Mouse (Mus musculus): Measurements from ENCODE around the gene Celf3. TPM values are rescaled to one million over a fixed set of nuclear protein-coding genes. Genes with fewer than 3 reads are reported as not detected.

Celf3 gene
- total RNA-seq (2021) = under 1 TPM in 1 of 2 experiments, not detected in 1; 0.19 TPM

DNA sequence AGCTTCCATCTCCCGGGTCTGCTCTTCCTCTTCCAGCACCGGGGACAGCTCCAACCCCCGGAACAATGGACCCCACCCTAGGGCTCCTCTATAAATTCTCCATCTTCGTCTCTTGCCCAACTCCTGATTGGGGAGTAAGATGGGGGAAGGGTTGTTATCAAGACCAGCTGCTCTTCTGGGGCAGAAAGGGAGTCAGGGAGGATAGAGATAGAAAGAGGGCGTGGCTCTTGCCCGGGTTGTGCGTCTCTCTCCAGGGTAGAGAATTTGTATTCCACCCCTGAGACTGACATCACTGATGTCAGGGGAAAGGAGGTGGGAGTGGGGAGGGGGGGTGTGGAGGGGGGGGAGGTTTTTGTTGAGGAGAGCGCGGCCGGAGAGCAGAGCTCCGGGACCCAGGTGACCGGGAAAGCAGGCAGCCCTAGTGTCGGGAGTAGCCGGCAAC, at the start of gene Celf3:
Gene Celf3 (plus strand): TSS at position 315 of the 442 bp plus-strand sequence.
- no peak for DNase-seq
- intact Hi-C loops (cut with DNase I) = no loop called here

DNA sequence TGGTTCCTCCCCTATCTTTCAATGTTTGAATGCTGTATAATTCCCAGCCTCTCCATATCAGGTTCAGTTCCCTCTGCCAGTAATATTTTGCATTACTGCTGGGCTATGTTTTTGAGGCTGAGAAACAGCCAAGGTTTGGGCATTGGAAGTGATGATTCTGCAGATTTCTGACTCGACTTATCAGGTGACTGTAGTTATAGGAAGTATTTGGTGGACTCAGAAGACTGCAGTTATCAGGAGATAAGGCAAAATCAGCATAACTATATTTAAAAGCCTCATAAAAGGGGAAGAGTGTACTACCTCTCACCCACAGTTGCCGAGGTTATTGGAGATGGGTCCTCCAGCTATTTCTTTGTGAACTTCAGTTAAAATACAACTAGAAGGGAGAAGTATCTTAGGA, 47.1 kb upstream of the Celf3 start:
- intact Hi-C loops (cut with DNase I) = no loop called here
- no peak for DNase-seq

DNA sequence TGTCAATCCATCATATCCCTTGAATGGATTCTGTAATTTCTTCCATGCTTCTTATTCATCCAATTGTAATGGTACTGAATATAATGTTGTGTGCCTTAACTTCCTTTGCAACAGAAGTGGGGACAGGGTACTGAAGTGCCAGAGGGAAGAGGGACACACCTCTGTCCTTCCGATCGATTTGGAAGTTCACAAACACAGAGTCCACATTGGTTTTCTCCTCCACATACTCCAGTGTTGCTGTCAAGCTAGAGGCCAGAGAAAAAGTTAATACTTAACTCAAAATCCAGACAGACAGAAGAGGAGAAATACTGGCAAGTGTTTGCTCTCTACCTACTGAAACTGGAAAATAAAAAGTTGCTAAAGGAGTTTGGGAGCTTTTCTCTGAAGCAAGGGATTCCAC, 43.8 kb upstream of the Celf3 start:
- no peak for DNase-seq
- intact Hi-C loops (cut with DNase I) = no loop called here

DNA sequence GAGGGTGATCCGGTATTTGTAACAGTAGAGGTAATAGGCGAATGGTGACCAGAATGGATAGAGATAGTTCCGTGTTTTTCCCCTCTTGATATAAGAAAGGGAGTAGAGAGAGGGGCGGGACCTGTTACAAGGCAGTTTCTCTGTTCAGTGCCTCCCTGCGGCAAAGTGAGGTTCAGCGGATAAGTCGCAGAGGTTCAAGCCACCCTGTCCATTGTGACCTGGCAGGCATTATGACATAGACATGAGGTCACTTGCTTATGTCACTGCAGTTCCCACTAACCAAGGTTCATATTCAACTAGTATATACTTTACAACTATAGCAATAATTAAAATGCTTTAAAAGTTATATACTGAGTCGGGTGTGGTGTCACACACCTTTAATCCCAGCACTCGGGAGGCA, 41.7 kb upstream of the Celf3 start:
- intact Hi-C loops (cut with DNase I) = no loop called here
- DNase-seq = no peak

DNA sequence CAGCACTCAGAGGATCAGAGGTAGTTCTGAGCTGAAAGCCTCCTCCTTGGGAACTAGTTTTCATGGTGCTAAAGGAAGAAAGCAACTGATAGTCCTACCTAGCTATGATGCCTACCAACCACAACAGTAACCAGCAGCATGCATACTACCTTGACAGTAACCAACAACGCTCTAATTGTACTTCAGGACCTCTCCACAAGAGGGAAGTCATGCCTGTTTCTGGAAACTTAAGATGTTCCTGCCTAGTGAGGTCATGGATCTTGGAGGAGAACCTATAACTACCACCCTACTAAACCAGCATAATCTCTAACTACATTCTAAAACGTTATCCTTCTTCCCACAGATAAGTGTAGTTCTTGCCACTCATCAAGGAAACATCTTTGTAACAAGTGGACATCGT, 36.9 kb upstream of the Celf3 start:
- intact Hi-C loops (cut with DNase I) = loop anchor here (5.0 kb wide), 1 partner anchor 74 kb away; no protein-coding TSS in a partner anchor
- no peak for DNase-seq

DNA sequence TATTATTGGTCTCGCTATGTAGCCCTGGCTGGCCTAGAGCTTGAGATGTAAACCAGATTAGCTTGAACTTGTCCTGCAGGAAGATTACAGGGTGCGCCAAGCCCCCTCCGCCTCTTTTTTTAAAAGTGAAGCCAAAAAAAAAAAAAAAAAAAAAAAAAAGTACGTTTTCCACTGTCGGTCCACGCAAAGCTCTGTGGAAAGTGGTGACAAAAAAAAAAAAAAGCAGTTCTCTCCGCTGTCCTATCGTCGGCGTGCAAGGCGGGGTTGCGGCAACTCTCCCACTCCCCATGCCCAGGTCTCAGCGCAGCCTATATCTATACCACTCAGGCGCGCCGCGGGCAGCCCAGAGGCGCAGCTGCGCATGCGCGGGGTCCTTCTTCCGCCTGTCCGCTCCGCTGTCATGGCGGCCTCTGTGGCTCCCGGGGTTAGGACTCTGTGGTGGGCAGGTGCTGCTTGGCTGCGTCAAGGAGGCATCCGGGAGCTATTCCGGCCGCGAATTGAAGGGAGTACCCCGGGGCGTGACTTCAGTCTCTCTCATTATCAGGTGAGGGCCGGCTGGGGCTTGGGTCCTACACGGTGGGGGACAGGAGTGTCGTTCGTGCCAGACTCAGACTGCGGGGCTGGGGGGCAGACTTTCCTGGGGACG, 35.0 kb upstream of the Celf3 start, which contains the start of gene Mrpl9:
Gene Mrpl9 (plus strand): TSS at position 368 of the 646 bp plus-strand sequence.
- DNase-seq = peak; percentile 96 to 97
- intact Hi-C loops (cut with DNase I) = loop anchor here (5.0 kb wide), 1 partner anchor 76 kb away; no protein-coding TSS in a partner anchor

DNA sequence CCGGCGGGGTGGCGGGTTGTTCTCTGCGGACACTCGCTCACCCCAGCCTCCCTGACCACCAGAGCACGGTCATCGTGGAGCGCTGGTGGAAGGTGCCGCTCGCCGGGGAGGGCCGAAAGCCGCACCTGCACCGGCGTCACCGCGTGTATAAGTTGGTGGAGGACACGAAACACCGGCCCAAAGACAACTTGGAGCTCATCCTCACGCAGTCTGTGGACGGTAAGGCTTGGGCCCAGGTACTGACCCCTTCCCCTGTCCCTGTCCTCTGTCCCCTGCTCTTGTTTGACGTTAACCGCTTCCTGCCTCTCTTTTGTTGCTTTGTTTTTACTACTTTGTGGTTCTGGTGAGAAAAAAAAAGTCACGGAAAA, 34.5 kb upstream of the Celf3 start, which contains the start of gene Oaz3:
Gene Oaz3 (minus strand): TSS at position 319 of the 368 bp plus-strand sequence.
- no peak for DNase-seq

DNA sequence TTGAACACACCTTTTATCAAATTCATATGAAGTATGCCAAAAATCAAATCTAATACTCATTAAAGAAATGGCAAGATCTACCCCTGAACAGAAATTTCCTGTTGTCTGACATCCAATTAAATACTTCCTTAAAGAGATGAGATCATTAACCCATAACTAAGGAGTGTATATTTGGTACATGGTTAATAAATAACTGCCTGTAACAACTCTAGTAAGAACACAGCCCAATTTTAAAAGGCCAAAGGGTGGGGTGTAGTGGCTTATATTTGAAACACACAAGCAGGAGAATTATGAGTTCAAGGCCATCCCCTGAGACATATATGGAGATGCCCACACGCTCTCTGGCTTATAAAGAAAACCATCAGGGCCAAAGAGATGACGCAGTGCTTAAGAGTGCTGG, 28.7 kb upstream of the Celf3 start:
- DNase-seq = no peak
- intact Hi-C loops (cut with DNase I) = no loop called here

More for the DNA sequence above, 34.5 kb upstream of the Celf3 start, which contains the start of gene Oaz3:
- intact Hi-C loops (cut with DNase I) = loop anchor here (5.0 kb wide), 1 partner anchor 76 kb away; no protein-coding TSS in a partner anchor

DNA sequence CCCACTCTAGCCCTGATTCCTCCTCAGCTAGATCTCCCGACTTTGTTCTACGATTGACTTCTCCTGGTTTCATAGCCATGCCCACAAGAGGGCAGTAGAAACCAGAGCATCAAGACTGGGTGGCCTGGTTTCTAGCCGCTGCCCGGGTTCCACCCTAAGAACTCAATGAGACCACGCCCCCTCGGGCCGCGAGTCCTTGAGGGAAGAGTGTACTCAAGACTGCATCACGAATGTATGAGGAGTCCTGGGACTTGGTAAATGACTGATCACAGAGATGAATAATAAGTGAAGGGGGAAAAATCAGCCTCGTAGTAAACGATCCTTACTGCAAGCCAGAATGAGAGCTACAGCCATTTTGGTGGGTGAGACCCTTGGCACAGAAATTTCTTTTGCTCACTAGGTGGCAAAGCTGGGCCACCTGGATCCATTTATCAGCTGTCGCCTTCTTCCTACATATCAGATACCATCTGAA, 21.5 kb upstream of the Celf3 start:
- DNase-seq = peak; percentile 70 to 74
- intact Hi-C loops (cut with DNase I) = loop anchor here (1.0 to 10.0 kb wide), 3 partner anchors 46 to 398 kb away; no protein-coding TSS in a partner anchor

DNA sequence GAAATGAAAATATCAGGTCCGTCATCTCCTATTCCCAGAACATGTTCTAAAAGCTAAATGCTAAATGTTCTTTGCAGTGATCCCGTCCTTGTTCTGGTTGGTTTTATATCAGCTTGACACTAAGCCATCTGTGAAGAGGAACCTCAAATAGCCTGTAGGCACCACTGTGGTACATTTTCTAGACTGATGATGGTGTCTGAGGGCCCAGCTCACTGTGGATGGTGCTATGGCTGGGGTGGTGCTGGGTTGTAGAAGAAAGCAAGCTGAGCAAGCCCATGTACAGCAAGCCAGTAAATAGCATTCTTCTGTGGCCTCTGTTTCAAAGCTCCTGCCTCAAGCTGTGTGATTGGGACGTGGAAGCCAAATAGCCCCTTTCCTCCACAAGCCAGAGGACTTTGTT, 21.0 kb upstream of the Celf3 start:
- intact Hi-C loops (cut with DNase I) = loop anchor here (10.0 kb wide), 1 partner anchor 398 kb away; no protein-coding TSS in a partner anchor
- no peak for DNase-seq

DNA sequence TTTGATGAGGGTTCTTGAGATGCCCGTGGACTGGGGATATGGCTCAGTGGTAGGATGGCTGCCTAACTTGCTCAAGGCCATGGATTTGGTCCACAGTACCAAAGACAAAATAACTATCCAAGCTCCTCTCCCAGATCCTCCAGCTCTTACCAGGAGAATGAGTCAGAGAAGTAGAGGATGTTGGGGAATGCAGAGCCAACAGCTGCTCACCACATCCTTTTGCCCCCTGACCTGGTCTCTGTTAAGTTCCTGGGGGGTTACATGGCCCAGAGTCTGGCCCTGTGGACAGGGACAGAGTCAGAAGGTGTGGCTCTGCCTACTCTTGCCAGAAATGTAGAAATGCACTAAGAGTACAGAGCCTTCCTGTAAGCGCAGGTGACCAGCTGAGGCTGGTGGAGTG, 18.3 kb upstream of the Celf3 start:
- no peak for DNase-seq
- intact Hi-C loops (cut with DNase I) = loop anchor here (10.0 kb wide), 1 partner anchor 395 kb away; no protein-coding TSS in a partner anchor

DNA sequence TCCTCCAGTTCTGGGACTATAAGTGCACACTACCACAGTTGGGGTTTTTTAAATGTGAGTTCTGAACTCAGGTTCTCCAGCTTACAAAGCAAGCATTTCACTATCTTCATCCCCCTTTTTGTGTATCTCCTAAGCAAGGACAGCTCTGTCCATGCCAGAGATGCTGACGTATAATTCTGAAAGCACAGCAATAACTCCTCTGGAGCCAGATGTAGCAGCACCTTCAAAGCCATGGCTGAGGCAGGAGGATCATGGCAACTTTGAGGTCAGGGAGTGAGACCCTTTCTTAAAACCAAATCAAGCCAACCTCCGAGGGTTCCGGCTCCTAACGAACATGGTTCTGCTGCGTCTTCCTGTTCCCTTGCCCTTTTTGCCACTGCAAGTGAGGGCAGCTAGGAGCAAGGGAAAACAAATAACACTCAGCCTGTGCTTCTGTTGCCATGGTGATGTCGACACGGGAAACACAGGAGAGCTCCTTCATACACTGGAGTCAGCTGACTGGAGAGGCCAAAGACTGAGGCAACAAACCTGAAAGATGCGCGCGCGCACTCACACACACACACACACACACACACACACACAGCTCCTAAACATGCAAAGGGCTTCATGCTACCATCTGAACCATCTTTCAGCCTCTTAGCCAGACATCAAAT, 14.0 kb upstream of the Celf3 start:
- intact Hi-C loops (cut with DNase I) = no loop called here
- DNase-seq = no peak

DNA sequence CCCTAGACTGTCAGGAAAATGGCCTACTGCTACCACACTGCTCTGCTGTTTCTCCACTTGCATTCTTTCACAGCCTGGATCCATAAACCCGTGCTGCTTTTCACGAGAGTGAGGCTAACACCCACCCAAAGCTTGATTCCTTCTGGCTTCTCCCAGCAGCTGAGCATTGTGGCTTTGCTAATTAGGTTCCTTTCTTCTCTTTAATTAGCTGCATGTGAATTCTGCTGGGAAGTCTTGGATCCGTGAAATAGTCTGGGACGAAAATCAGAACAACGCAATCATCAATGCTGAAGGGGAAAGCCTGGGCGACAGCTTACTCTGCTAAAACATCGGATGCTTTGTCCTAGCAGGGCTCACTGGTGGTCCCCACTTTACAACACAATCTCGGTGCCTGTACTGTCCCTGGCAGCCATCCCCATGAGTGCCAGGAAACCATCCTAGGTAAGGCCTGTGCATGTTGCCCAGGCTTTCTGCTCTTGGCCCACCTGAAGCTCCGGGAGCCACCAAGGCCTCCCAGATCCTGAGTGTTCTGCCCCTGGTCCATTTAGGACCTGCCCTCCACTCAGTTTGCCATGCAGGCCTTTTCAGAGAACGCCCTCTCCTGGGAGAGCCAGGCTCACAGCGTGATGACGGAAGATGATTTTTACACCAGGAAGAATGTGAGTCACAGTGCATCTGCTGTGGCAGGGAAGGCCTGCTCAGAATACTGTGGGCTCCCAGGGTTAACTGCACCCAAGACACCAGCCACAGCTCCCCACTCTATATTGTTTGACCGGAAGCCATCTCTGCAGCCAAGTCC, 12.3 kb upstream of the Celf3 start:
- intact Hi-C loops (cut with DNase I) = no loop called here
- DNase-seq = no peak

DNA sequence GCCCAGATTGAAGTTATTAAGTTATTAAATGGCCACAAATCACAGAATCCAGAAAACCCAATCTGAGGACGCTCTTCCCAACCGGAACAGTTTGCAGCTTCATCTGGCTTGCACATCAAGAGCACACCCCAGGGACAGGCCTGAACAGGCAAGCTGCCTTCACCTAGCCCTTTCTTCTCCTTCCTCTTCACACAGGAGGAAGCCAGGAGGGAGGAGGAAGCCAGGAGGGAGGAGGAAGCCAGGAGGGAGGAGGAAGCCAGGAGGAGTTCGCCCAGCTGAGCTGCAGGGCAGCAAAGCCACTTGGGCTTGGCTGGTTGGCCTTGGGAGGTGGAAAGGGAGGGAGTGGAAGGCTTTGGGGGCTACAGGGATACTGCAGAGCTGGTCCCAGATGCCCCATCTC, 9.2 kb upstream of the Celf3 start:
- no peak for DNase-seq
- intact Hi-C loops (cut with DNase I) = no loop called here

DNA sequence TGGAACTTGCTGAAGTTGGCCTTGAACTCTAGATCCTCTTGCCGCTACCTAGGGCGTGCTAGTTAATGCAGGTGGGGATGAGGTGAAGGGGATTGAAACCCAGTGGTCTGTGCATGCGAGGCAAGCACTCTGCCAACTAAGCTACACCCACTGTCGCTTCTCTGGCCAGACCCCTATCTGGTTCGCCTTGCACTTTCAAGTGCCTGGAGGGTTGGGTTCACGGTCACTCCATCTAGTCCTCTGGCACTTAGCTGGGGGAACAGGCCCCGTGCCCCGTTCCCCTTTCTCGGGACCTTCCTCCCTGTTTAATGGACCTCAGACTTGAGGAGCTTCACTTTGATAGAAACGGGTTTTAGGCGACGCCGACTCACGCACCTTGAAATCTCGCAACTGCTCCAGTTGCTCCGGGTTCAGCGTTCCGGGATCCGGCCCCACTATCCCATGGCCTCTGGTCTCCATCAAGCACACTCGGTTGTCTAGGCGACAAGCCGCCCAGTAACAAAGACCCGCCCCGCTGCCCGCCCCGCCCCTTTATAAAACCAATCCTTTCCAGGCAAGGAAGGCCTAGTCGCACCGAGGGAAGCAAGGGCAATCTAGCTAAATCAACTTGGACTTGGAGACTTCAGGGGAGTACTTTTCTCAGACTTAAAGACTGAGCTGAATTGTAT, 5.5 kb upstream of the Celf3 start:
- intact Hi-C loops (cut with DNase I) = no loop called here
- peak; percentile 14 to 16 for DNase-seq

DNA sequence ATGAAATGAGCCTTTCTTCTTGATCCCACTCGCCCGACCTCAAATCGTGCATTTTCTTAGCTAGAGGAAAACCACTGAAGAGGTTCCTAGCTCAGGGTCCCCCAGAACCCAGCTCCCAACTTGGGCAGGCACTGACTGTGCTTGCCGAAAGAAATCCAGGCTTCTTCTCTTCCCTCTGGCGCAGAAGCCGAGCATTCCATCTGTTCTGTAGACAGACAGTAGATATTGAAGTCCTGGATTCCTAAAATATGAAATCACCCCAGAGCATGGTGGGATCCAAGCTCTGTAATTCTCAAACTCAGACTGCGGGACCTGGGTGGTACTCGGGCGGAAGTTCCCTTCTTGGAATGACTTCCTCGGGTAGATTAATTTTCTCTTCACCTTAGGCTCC, 5.0 kb upstream of the Celf3 start:
- DNase-seq = peak in 1 of 2 experiments; percentile 11
- intact Hi-C loops (cut with DNase I) = no loop called here

DNA sequence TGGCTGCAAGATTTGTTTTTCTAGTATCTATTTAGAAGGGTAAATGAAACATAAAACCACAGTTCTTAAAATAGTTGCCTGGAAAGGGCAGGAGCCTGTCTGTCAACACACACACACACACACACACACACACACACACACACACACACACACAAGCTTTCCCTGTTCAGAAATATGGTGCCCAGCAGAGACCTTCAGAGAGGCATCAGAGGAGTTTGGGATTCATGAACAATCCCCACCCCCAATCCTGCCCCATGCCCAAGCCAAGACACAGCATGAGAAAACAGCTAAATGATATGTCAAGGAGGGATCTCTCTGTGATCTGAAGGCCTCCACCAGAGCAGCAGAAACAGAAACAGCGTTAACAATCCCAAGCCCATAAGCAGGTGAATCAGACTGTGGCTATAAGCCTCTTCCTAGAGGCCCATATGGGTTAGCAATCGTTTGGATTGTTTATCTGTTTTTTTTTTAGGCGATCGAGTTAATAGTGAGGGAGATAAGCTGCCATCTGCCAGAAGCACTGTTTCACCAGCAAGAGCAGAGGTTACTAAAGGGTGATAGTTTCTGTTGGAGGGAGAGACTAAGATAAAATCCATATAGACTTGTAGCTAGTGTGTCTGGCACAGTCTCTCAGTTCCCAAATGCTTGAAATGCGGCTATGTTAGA, 4.4 kb upstream of the Celf3 start:
- DNase-seq = no peak
- intact Hi-C loops (cut with DNase I) = no loop called here

DNA sequence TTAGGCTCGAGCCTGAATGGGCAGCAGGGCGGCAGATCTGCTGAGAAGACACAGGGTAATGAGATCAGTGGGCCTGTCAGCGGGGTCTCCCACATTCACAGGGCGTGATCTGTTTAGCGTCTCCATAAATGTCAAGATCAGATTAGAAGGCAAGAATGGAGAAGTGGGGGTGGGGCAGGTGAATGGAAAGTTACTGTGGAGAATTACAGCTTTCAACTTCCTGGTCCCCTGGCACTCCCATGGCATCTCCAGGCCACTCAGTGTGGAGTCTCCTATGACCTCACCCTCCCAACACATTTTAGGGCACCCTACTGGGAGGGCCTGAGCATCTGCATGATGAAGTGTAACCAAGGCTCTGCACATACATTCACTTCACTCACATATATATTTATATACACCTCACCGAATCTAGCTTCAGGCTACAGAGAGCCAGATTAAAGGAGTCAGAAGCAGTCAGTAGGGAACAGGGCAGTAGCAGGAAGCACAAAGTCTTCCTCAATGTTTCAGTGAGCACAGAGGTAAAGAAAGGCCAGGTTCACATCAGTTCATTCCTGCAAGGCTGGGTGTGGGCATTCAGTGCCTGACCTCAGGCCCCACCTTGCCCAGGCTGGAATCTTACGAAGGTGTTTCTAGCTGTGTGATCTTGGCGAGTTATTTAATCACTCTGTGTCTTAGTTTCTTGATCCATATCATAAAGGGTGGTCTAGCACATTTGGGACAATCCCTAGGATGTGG, 1.6 kb upstream of the Celf3 start:
- intact Hi-C loops (cut with DNase I) = no loop called here
- DNase-seq = no peak

DNA sequence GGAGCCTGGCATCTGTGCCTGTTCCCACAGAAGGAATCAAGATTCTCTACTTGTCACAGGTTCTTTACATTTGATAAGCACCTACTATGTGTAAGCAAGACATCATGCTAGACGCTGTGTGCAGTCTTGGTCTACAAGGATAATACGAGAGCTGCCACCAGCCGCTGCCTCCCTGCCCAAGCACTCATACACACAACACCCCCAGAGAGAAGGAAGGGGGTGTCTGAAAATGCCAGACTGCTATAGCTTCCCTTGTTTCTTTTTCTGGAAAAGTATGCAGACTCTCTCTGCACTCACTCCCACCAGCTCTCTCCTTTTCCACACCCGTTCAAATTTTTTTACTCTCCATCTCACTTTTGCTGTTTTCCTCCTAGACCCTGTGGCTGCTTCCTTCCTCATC, 651 bp upstream of the Celf3 start:
- DNase-seq = no peak
- intact Hi-C loops (cut with DNase I) = no loop called here
